In the genomic region with DNA sequence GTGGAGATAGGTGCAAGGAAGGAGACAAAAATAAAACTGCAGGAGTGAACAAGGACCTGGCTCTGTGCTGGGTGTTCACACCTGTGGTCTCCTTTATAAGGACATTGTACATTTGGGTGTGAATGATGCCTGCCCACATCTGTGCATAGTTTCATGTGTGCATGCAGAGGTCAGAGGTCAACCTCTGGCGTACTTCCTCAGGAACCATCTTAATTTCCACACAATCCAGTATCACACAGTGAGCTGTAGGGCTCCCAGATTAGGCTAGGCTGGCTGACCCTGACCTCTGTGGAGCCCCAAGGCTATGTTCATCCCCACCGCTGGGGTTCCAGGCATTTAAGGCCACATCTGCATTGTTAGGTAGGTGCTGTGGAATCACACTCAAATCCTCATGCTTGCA, we compare ENCODE assay signal across 24 mouse cellular contexts. TPM values are rescaled to one million over a fixed set of nuclear protein-coding genes. Genes with fewer than 3 reads are reported as not detected.
DNase-seq lines count a peak whose midpoint lies in the region; ATAC-seq lines count a peak whose summit lies in the region.
"Had no signal": no experiment of that assay in that cellular context is flagged by ENCODE, and none has a peak within 500 bp of the region (broad histone marks: within the 10 kb centered on the region; RNA-seq: fewer than 3 reads in every experiment).

No protein-coding gene starts in this region.

- H3K4me1 ChIP-seq in kidney, embryonic 15.5 days: peaks cover 39% of the 10 kb centered on the region
- H3K4me1 ChIP-seq in midbrain, embryonic 13.5 days (replicated peaks): peaks cover 34% of the 10 kb centered on the region
- peaks cover 31% of the 10 kb centered on the region for H3K4me1 ChIP-seq in midbrain, embryonic 14.5 days (ENCODE audit: control insufficient read depth, insufficient read depth, low read length)
- H3K4me1 ChIP-seq in intestine, embryonic 15.5 days (replicated peaks): peaks cover 28% of the 10 kb centered on the region

- no peak overlapping the region for H3K4me3 ChIP-seq in kidney, embryonic 15.5 days (replicated peaks)
- no peak overlapping the region for H3K4me3 ChIP-seq in midbrain, embryonic 13.5 days (replicated peaks)
- H3K4me3 ChIP-seq in midbrain, embryonic 14.5 days (replicated peaks; ENCODE audit: low read depth, low read length): no peak overlapping the region
- no peak overlapping the region for H3K4me3 ChIP-seq in intestine, embryonic 15.5 days (replicated peaks)
- H3K4me3 ChIP-seq: embryonic facial prominence, embryonic 12.5 days; left cerebral cortex, adult 2 months; liver, embryonic 12.5 days; midbrain, embryonic 10.5 days; stomach, embryonic 15.5 days had no signal

- H3K27me3 ChIP-seq in kidney, embryonic 15.5 days: no peaks in the 10 kb centered on the region
- H3K27me3 ChIP-seq in midbrain, embryonic 13.5 days: no peaks in the 10 kb centered on the region
- no peaks in the 10 kb centered on the region for H3K27me3 ChIP-seq in midbrain, embryonic 14.5 days (ENCODE audit: control insufficient read depth, insufficient read depth, low read length)
- no peaks in the 10 kb centered on the region for H3K27me3 ChIP-seq in intestine, embryonic 15.5 days (replicated peaks)
- H3K27me3 ChIP-seq: embryonic facial prominence, embryonic 12.5 days; neural tube, embryonic 15.5 days; stomach, embryonic 15.5 days had no signal

- peak overlapping the region; percentile 97 for H3K27ac ChIP-seq in kidney, embryonic 15.5 days
- H3K27ac ChIP-seq in midbrain, embryonic 13.5 days: peak overlapping the region; percentile 98; the same call in 1 of the 2 replicates
- no peak overlapping the region for H3K27ac ChIP-seq in midbrain, embryonic 14.5 days (replicated peaks; ENCODE audit: low read depth, low read length)
- no peak overlapping the region for H3K27ac ChIP-seq in intestine, embryonic 15.5 days
- H3K27ac ChIP-seq: left cerebral cortex, adult 2 months; liver, embryonic 12.5 days; midbrain, embryonic 10.5 days; stomach, embryonic 15.5 days had no signal

- DNase-seq in cerebellum, adult 9-10 months: peak; percentile 53
- no peak for DNase-seq in cerebellum, postnatal 36 days
- no peak for DNase-seq in kidney, adult 18-20 months
- no peak for DNase-seq in midbrain, embryonic 14.5 days
- DNase-seq: adrenal gland, postnatal 25 days; cerebellum, adult 18-20 months; cerebellum, postnatal 14 days; gastrocnemius, postnatal 10 days; kidney, adult 8-10 months; liver, postnatal 0 days; right cerebral cortex, postnatal 14 days had no signal

- no peak overlapping the region for H3K9ac ChIP-seq in kidney, embryonic 15.5 days
- H3K9ac ChIP-seq in midbrain, embryonic 13.5 days (replicated peaks): no peak overlapping the region
- H3K9ac ChIP-seq in midbrain, embryonic 14.5 days (replicated peaks; ENCODE audit: low read length): no peak overlapping the region
- no peak overlapping the region for H3K9ac ChIP-seq in intestine, embryonic 15.5 days
- H3K9ac ChIP-seq: embryonic facial prominence, embryonic 12.5 days; hindbrain, embryonic 14.5 days; liver, embryonic 12.5 days; liver, postnatal 0 days; stomach, embryonic 15.5 days had no signal

- no peak for ATAC-seq in kidney, embryonic 15.5 days (replicated peaks; ENCODE audit: low FRiP score)
- ATAC-seq in midbrain, embryonic 13.5 days: no peak
- ATAC-seq in midbrain, embryonic 14.5 days (ENCODE audit: low FRiP score, low TSS enrichment): no peak
- ATAC-seq in erythroid progenitor cell, adult 5-6 weeks (replicated peaks; ENCODE audit: low FRiP score, poor library complexity, severe bottlenecking): no peak
- no peak for ATAC-seq in intestine, embryonic 15.5 days
- ATAC-seq: inflammation-experienced regulatory T-cells, adult 6 months; liver, embryonic 12.5 days; liver, postnatal 0 days; lung, postnatal 0 days had no signal

- no peaks in the 10 kb centered on the region for H3K9me3 ChIP-seq in kidney, embryonic 15.5 days (replicated peaks)
- H3K9me3 ChIP-seq in midbrain, embryonic 13.5 days: no peaks in the 10 kb centered on the region
- H3K9me3 ChIP-seq in midbrain, embryonic 14.5 days (ENCODE audit: control insufficient read depth, low read length): no peaks in the 10 kb centered on the region
- no peaks in the 10 kb centered on the region for H3K9me3 ChIP-seq in intestine, embryonic 15.5 days
- H3K9me3 ChIP-seq: embryonic facial prominence, embryonic 12.5 days; liver, embryonic 12.5 days; midbrain, embryonic 10.5 days; neural tube, embryonic 15.5 days; stomach, embryonic 15.5 days had no signal

- H3K36me3 ChIP-seq in kidney, embryonic 15.5 days: no peaks in the 10 kb centered on the region
- no peaks in the 10 kb centered on the region for H3K36me3 ChIP-seq in midbrain, embryonic 13.5 days
- no peaks in the 10 kb centered on the region for H3K36me3 ChIP-seq in midbrain, embryonic 14.5 days (ENCODE audit: control insufficient read depth, insufficient read depth, low read length)
- H3K36me3 ChIP-seq in intestine, embryonic 15.5 days: no peaks in the 10 kb centered on the region
- H3K36me3 ChIP-seq: embryonic facial prominence, embryonic 12.5 days; liver, embryonic 12.5 days; midbrain, embryonic 10.5 days; neural tube, embryonic 15.5 days; stomach, embryonic 15.5 days had no signal

- WGBS in kidney, embryonic 15.5 days: 66% methylated on average over 2 of the region's 2 CpGs
- 69% methylated on average over 2 of the region's 2 CpGs for WGBS in midbrain, embryonic 13.5 days
- WGBS in midbrain, embryonic 14.5 days: 50% methylated on average over 2 of the region's 2 CpGs
- 79% methylated on average over 2 of the region's 2 CpGs for WGBS in intestine, embryonic 15.5 days

- no peak overlapping the region for H3K4me2 ChIP-seq in kidney, embryonic 15.5 days
- no peak overlapping the region for H3K4me2 ChIP-seq in midbrain, embryonic 13.5 days (replicated peaks)
- H3K4me2 ChIP-seq in midbrain, embryonic 14.5 days (ENCODE audit: low read length): no peak overlapping the region
- H3K4me2 ChIP-seq in intestine, embryonic 15.5 days (replicated peaks): no peak overlapping the region
- H3K4me2 ChIP-seq: liver, embryonic 12.5 days; stomach, embryonic 15.5 days had no signal

RNA-seq across cellular contexts. Expression of a gene that starts 2.4 kb away (rescaled TPM):
- polyA plus RNA-seq in kidney, embryonic 15.5 days (2015; fragmentation: Nextera tagmentation; extraction: Ambion mirVana): 83.4 and 91.9 TPM in 2 replicates
- polyA plus RNA-seq in midbrain, embryonic 13.5 days (2015; fragmentation: Nextera tagmentation; extraction: Ambion mirVana): 121 and 140 TPM in 2 replicates
- 116 and 145 TPM in 2 replicates for polyA plus RNA-seq in midbrain, embryonic 14.5 days (2014; fragmentation: Nextera tagmentation; extraction: Ambion mirVana)
- total RNA-seq in erythroid progenitor cell, adult 5-6 weeks (2015; ENCODE audit: low replicate concordance): 45.3 and 53.3 TPM in 2 replicates
- total RNA-seq in erythroid progenitor cell, adult 5-6 weeks (2017; ENCODE audit: low replicate concordance): 62.8 and 77.5 TPM in 2 replicates
- polyA plus RNA-seq in intestine, embryonic 15.5 days (2015; fragmentation: Nextera tagmentation; extraction: Ambion mirVana): 53.2 and 57.8 TPM in 2 replicates

RNA-seq across cellular contexts. Expression of a gene that starts 2.7 kb away (rescaled TPM):
- 33.3 and 44.6 TPM in 2 replicates for polyA plus RNA-seq in kidney, embryonic 15.5 days (2015; fragmentation: Nextera tagmentation; extraction: Ambion mirVana)
- polyA plus RNA-seq in midbrain, embryonic 13.5 days (2015; fragmentation: Nextera tagmentation; extraction: Ambion mirVana): 20.5 and 21.8 TPM in 2 replicates
- polyA plus RNA-seq in midbrain, embryonic 14.5 days (2014; fragmentation: Nextera tagmentation; extraction: Ambion mirVana): 21.1 and 21.5 TPM in 2 replicates
- total RNA-seq in erythroid progenitor cell, adult 5-6 weeks (2015; ENCODE audit: low replicate concordance): 69.2 and 76.8 TPM in 2 replicates
- 76.5 and 82.0 TPM in 2 replicates for total RNA-seq in erythroid progenitor cell, adult 5-6 weeks (2017; ENCODE audit: low replicate concordance)
- polyA plus RNA-seq in intestine, embryonic 15.5 days (2015; fragmentation: Nextera tagmentation; extraction: Ambion mirVana): 31.0 and 36.5 TPM in 2 replicates

RNA-seq across cellular contexts. Expression of a gene that starts 28.2 kb away (rescaled TPM):
- polyA plus RNA-seq in kidney, embryonic 15.5 days (2015; fragmentation: Nextera tagmentation; extraction: Ambion mirVana): 99.4 and 101 TPM in 2 replicates
- polyA plus RNA-seq in midbrain, embryonic 13.5 days (2015; fragmentation: Nextera tagmentation; extraction: Ambion mirVana): 82.9 and 85.4 TPM in 2 replicates
- polyA plus RNA-seq in midbrain, embryonic 14.5 days (2014; fragmentation: Nextera tagmentation; extraction: Ambion mirVana): 54.1 and 74.4 TPM in 2 replicates
- 9.6 and 16.2 TPM in 2 replicates for total RNA-seq in erythroid progenitor cell, adult 5-6 weeks (2015; ENCODE audit: low replicate concordance)
- total RNA-seq in erythroid progenitor cell, adult 5-6 weeks (2017; ENCODE audit: low replicate concordance): 18.5 and 27.3 TPM in 2 replicates
- polyA plus RNA-seq in intestine, embryonic 15.5 days (2015; fragmentation: Nextera tagmentation; extraction: Ambion mirVana): 99.0 and 107 TPM in 2 replicates

RNA-seq across cellular contexts. Expression of a gene that starts 44.1 kb away (rescaled TPM):
- 8.3 and 8.9 TPM in 2 replicates for polyA plus RNA-seq in kidney, embryonic 15.5 days (2015; fragmentation: Nextera tagmentation; extraction: Ambion mirVana)
- 2.0 TPM in 2 replicates for polyA plus RNA-seq in midbrain, embryonic 13.5 days (2015; fragmentation: Nextera tagmentation; extraction: Ambion mirVana)
- 1.4 and 1.5 TPM in 2 replicates for polyA plus RNA-seq in midbrain, embryonic 14.5 days (2014; fragmentation: Nextera tagmentation; extraction: Ambion mirVana)
- total RNA-seq in erythroid progenitor cell, adult 5-6 weeks (2015; ENCODE audit: low replicate concordance): not detected in 2 replicates
- 1.2 TPM in 1 of 2 replicates, not detected in the other for total RNA-seq in erythroid progenitor cell, adult 5-6 weeks (2017; ENCODE audit: low replicate concordance)
- polyA plus RNA-seq in intestine, embryonic 15.5 days (2015; fragmentation: Nextera tagmentation; extraction: Ambion mirVana): 8.8 and 9.5 TPM in 2 replicates

RNA-seq across cellular contexts. Expression of a gene that starts 49.1 kb away (rescaled TPM):
- polyA plus RNA-seq in kidney, embryonic 15.5 days (2015; fragmentation: Nextera tagmentation; extraction: Ambion mirVana): 18.6 and 18.8 TPM in 2 replicates
- polyA plus RNA-seq in midbrain, embryonic 13.5 days (2015; fragmentation: Nextera tagmentation; extraction: Ambion mirVana): 22.1 and 23.4 TPM in 2 replicates
- polyA plus RNA-seq in midbrain, embryonic 14.5 days (2014; fragmentation: Nextera tagmentation; extraction: Ambion mirVana): 18.6 and 21.8 TPM in 2 replicates
- 0.72 and 3.4 TPM in 2 replicates for total RNA-seq in erythroid progenitor cell, adult 5-6 weeks (2015; ENCODE audit: low replicate concordance)
- 1.2 and 2.0 TPM in 2 replicates for total RNA-seq in erythroid progenitor cell, adult 5-6 weeks (2017; ENCODE audit: low replicate concordance)
- 15.5 and 16.5 TPM in 2 replicates for polyA plus RNA-seq in intestine, embryonic 15.5 days (2015; fragmentation: Nextera tagmentation; extraction: Ambion mirVana)

Comparison
In these comparisons a context has a peak if more than half of its experiments do, and no peak if none do; other contexts are left out.
1. H3K27ac ChIP-seq: peak in kidney, embryonic 15.5 days (single experiment) and midbrain, embryonic 13.5 days (single experiment); none in midbrain, embryonic 14.5 days (single experiment) and intestine, embryonic 15.5 days (single experiment).